Mouse (Mus musculus) gonadal fat pad, adult 2 months (tissue): ENCODE results near the gene Pold3. TPM values are rescaled to one million over a fixed set of nuclear protein-coding genes. Genes with fewer than 3 reads are reported as not detected.

Experiments
- DNase-seq: peaks from one replicate; pipeline ENCODE4 v3.0.0-alpha.2; 2012; ENCODE audit warnings: low read depth
- polyA plus RNA-seq: library from polyadenylated mRNA; depleted of rRNA; stranded (reverse); fragments of >200 nt; gene quantifications from 2 replicates; pipeline ENCODE4 v1.2.3, GENCODE M21; 2012; rRNA removed

Pold3 gene
- polyA plus RNA-seq = 7.8 and 8.5 TPM in 2 replicates

DNA sequence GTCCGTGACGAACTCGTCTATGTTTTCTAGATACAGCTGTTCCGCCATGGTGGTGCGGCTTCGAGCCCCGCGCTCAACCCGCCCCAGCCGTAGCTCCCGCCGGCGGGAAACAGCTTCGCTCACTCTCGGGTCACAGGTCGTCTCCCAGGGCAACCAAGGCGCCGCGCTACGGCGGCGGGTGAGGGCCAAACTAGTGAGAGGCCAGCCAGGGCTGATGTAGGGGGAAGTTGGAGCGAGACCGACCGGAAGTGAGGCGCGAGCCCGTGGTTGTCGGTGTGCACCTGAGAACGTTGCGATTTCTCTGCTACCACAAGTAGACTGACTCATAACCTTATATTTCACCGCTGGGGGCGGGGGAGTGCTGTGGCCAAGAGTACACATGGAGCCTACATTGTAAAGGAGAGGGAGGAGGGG is at the start of gene Pold3:
Pold3 (minus strand) TSS at position 190 of the 414 bp plus-strand sequence.
- DNase-seq = peak; percentile 68

DNA sequence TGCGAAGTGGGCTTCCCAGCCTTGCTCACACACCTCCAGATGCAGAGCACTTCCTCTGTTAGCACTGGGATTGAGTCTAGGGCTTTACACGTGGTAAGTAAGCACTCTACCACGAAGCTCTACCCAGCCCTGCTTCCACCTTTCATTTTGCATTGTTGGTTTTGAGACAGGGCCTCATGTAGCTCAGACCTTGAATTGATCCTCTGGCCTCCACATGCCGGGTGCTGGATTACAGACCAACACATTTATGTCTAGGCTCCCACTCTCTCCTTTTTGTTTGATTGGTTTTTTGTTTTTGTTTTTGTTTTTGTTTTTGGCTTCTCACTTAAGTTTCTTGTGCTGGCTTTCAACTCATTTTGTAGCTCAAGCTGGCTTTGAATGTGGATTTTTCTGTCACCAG is 49.4 kb upstream of the Pold3 start:
- DNase-seq = no peak

DNA sequence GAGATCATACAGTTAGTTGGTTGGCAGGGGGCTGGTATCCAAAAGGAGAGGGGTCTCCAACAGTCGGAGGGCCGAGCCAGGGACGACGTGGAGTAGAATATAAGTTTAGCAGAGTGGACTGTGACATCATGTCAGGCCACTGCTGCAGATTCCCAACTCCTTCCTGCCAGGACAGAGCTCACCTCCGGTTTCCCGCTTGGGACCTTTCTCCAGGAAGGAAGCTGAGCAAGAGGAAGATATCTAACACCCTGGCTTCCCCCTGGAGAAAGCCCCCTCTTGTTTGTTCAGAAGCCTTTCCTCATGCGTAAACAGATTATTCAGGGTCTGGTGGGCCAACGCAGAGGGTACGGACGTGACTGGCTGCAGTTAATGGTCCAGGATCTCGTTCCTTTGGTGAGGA is 47.3 kb upstream of the Pold3 start:
- no peak for DNase-seq

DNA sequence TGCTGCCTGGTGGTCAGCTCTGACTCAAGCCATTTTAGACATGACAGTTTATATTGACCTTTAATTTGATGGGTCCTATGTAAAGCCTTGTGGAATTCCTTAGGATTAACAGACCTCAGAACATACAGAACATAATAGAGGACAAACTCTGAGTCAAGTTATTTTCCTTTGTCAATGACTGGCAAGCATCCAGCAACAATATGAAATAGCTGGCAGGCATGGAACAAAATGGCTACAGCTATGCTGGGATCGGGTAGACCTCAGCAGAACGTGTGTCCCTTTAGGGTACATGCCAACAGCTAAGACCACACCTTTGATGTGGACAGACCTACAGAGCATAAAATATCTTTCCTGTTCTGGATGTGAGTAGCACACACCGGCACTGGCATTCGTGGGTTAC is 42.1 kb upstream of the Pold3 start:
- no peak for DNase-seq

DNA sequence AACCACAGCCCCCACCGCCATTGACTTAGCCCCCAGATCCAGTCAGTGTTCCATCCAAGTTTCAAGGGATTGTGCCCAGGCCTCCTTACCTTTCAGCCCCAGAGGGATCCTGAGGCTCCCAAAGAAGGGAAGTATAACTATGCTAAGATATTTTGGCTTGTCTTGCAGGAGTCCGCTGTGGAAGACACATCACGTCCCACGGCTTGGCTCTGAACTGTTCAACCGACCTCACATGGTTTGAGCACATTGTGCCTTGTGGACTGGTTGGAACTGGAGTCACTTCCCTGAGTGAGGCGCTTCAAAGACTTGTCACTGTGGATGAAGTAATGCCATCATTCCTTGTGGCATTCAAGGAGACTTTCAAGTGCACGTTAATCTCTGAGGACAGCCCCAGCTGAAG is 38.6 kb upstream of the Pold3 start:
- DNase-seq = no peak

DNA sequence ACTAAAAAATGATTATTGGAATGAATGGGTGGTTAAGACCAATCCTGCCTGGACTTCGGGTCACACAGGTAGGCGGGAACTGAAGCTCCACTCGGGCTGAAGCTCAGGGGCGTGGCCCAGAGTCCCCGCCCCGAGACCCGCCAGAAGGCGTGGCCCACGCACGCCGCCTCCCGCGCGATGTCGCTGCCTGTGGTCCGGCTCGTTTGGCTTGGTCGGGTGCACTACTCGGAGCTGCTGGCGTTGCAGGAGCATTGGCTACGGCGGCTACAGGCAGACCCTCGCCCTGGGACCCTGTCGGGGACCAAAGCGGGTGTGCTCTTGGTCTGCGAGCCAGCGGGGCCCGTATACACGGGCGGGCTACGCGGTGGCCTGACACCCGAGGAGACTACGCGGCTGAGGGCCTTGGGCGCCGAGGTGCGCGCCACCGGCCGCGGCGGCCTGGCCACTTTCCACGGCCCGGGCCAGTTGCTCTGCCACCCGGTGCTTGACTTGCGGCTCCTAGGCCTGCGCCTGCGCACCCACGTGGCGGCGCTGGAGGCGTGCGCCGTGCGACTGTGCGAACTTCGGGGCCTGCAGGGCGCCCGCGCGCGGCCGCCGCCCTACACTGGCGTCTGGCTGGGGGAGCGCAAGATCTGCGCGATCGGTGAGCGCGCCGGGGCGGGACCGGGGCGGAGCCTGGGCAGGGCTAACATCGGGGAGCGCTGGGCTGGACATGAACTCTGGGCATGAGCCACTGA is 37.9 kb upstream of the Pold3 start, which contains the start of gene Lipt2:
Lipt2 (plus strand) TSS at position 173 of the 737 bp plus-strand sequence.
- DNase-seq = no peak

DNA sequence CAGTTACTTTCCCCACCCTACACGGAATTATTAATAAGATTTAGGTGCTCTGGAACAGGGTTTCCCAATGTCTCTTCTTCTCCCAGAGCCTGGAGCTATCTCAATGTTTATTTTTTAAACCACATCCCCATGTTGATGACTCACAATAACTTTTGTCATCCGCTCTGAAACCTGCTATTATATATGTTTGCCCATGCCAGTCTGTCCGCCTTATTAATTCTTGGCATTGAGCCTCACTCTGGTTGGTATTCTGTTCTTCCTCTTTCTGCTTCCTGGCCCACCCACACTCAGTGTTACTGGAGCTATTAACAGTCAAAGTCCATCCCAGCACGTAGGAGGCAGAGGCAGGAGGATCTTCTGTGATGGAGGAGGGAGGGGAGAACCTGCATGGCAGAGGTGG is 36.3 kb upstream of the Pold3 start:
- peak; percentile 71 for DNase-seq

DNA sequence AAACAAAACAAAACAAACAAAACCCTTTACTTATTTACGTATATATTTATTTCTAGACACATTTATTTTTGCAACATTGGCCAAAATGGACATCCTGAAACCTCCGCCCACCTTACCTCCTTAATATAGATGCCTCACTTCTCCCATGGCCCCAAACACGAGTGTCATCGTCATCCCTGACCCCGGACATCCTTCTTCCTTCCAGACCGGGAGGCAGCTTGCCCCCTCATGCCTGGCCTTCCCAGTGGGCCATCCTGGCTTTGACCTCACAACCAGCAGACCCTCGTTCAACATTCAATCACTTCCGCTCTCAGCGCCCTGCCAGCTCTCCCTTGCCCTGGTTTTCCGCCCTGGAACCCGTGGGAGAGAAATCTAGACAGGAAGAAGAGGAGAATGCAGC is 29.3 kb upstream of the Pold3 start:
- no peak for DNase-seq

DNA sequence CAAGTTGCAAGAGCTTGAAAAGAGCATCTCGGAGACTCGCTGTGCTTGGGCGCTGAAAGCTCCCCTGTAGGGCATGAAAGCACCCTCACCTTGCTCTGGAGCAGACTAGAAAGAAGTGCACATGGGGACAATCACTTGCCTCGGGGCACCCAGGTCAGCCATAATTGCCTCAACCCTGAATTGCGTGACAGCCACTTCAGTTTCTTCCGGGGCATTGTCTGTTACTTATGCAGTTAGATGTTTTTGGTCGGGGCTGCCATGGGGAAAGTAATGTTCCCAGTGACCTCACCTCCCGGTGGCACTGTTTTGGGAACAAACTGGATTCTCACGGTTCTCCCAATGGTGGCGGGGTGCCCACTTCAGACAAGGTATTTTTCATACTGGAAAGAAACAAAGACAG is 28.7 kb upstream of the Pold3 start:
- DNase-seq = no peak

DNA sequence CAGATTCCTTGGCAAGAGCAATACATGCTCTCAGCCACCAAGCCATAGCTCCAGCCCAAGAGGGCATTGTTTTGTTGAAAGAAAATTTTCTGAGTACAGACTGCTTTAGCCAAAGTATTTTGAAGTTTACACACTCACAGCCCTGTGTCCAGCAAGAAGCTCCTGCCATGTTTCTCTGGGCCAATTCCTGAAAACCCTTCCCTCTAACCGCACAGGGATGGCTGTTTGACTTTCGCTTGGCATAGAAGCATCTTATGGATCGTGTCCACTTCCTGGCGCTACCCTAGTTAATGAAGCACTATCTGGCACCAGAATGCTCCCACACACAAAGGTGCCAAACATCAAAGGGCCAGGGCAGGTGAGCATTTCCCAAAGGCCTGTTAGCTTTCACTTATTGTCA is 27.2 kb upstream of the Pold3 start:
- DNase-seq = no peak

DNA sequence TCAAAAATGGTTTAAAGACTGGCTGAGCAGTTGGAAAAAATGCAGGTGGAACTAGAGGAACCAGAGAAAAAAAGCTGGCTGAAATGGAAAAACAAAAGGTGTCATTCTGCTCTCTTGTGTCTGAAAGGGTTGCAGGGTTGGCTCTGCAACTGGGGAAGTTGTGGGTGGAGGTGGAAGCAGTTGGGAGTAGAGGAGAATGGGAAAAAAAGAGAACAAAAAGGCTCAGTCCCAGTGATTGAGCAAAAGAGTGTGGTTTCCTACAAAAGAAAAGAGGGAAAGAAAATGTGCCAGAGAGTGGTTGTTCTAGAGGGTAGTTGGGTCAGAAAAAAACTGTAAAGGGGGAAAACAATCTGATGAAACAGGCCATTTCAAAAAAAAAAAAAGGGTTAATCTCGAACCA is 19.2 kb upstream of the Pold3 start:
- DNase-seq = no peak

DNA sequence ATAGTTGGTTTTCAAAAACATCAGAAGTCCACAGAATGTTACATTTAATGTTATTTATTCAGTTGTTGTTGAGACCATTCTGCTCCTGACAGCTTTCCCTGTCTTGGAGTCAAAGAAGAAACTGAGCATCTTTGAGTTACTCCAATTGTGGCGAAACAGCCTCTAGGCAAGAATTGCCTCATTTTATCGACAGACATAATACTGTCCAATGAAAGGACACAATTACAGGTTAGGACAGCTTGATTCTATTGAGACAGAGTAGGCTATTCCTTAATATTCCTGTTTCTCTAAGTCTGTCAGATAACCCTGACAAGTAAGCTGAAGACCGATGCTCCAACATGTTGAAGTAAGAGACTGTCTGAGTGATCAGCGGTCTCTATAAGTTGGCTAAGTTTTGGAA is 16.7 kb upstream of the Pold3 start:
- peak; percentile 59 for DNase-seq

DNA sequence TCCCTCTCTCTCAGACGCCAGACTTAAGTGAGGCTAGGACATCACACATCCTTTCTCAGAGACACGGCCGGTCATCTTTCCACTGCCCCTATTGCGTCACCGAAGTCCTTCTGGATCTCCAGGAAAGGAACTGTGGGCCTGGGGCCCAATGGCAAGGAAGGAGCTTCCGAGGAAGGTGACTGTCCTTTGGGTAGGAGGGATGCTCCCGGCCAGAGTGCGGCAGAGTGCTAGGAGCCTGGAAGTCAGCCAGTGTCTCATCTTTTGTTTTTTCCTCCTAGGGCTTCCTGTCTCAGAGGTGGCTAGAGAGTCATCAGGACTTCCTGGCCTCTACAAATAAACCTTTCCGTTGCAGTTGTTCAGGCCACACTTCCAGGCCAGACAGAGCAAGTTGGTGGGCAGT is 15.7 kb upstream of the Pold3 start:
- no peak for DNase-seq

DNA sequence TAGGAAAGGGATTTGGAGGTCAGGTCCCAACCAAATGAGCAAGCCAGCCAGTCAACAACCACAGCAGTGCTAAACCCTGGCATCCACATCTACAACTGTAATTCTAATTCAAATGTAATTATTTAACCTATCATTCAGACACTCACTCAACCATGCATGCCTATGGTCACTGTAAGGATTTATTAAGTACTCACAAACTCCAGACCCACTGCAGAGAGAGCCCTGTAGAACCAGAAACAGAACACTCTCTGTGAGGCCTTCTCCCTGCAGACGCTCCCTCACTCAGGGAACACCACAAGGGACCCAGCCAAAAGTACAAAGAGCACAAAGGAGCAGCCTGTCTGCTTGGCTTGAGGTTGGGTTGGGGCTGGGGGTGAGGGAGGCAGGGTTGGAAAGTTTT is 11.0 kb upstream of the Pold3 start:
- DNase-seq = no peak

DNA sequence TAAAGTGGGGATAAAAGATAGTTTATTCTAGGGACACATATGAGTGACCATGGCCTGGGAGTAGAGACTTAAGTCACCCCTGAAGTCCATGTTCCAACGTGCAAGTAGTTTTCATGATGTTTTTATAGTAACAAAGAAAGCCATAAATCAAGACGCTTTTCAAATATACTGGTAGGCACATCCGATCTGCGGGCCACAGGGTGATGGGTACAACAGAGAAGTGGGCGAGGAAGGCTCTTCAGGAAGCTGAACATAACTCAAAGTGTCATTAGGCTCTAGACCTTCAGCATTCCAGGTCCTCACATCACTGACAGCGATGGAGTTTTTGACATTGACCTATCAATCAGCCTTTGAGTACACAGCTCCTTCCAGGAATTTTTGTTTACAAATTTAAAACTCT is 9.2 kb upstream of the Pold3 start:
- no peak for DNase-seq

DNA sequence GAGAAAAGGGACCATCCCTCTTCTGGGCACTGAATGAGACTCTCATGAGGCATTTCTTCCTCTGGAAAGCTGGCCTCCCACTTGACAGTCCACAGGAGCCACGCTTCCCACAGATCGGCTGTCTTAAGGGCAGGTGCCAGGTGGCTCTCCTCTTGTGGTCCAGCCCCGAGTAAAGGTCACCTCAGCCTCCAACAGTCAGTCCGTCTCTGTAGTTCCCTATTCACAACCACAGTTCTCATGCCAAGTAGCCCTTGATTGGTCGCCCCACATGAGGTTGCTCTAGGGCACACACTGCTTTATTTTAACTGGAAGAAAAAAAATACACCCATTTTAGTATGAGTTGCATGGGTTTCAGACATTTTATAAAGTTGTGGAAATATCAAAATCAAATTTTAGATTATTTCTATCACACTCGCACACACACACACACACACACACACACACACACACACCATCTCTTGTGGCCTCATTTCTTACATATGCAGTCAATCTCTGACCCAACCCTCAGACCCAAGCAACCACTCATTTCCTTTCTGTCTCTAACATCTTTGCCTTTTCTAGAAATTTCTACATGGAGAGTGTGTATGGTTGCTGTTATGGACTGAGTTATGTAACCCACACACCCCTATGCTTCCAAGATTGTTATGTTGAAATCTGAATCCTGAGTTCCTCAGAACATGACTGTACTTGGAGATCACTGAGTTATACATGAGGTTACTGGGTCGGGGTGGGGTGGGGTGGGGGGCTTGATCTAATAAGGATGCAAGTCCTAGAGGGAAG is 7.1 kb upstream of the Pold3 start:
- DNase-seq = no peak

DNA sequence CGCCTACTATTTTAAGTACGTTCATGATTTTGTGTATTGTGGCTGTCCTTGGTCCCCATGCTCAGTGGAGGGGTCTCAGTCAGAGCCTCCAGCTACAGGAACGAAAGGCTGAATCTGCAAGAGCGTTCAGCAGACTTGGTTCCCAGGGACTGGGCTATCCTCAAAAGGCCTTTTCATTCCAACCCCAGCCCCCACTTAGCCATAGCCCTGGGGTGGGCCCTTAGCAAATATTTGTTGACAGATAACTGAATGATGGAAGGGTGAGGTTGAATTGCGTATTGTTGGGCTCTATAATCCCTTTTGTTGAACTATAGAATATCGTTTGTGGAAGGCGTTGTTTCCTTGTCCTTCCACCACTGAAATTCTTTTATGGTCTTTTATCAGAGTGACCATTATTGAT is 5.1 kb upstream of the Pold3 start:
- DNase-seq = no peak

DNA sequence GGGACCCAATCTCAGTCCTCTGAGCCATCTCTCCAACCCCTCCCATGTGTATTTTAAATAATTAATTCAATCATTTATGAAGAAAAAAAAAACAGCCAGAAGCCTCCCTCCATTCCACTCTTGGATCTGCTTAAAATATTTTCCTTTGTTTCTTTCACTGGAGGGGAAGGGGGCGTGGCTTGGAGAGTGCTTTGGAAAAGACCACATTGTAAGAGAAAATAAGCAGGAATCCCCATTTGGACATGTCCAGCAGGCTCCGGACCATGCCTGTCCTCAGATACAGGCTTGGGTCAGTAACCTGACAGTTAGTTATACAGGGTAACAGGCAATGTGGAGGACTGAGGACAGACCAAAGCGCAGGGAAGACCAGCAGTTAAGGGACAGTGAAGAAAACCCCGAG is 3.8 kb upstream of the Pold3 start:
- no peak for DNase-seq

DNA sequence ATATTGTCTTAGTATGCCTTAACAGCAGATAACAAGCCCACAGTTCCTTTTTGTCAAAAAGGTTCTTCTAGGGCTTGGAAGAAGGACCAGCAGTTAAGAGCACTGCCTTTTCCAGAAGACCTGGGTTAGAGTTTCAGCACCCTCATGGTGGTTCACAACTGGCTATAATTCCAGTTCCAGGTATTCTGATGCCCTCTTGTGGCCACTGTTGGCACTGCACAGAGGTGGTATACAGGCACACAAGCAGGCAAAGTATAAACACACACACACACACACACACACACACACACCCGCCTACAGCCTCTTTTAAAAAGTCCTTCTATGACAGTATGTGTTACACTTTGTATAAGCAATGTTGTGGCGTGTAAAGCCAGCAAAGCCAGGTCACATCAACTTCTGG is 2.8 kb upstream of the Pold3 start:
- no peak for DNase-seq

DNA sequence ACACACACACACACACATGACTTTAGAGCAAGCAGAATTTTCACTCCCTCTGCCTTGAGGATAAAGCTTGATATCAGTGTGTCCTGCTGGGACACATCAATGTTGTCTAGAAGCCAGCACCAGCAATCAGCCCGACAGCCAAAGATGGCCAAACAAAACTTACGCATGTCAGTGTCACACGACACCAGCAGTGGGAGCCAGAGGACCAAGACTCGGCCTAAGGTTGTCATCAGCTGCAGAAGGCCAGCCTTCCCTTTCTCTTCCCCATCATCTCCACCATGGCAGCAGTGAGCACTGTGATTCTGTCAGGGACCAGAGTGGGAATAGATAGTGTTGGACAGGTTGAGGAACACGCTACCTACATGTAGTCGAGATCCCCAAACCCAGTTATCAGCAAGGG is 2.1 kb upstream of the Pold3 start:
- no peak for DNase-seq

DNA sequence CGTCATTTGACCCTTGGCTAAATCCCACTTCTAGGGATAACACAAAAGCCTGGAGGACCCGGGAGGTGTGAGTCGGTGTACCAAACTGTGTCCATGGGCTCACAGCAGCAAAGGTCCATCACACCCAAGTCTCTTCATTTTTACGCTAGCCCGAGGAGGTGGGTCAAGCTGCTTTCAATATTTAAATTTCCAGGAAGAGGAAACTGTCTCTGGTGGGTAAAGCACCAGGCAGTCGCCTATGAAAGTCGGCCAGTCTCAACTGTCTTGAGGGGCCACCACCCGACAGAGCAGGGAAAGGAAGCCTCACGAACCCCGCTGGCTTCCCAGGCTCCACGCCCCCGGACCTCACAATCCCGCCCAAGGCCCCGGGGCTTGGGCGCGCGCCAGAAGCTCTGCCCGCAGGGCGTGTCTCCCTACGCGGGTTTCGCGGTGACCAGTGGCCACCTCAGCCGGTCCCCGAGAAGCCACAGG is 539 bp downstream of the Pold3 start:
- DNase-seq = no peak

DNA sequence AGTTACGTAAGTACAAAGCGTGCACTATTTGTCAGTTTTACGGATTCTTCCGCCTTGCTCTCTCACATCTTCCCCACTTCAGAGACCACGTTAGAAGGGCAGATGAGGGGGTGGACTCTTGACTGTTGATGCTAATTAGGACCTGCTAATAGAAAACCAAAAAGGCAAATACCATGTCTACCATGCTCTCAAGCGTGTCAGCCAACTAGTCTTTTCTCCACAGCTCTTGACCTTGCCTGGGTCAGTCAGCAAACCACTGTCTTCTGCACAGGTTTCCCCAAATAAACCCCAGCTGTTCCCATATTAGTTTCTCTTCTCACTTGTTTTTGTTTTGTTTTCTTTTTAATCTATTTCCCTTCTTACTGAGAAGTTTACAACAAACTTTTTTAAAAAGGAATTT is 7.1 kb downstream of the Pold3 start:
- no peak for DNase-seq

DNA sequence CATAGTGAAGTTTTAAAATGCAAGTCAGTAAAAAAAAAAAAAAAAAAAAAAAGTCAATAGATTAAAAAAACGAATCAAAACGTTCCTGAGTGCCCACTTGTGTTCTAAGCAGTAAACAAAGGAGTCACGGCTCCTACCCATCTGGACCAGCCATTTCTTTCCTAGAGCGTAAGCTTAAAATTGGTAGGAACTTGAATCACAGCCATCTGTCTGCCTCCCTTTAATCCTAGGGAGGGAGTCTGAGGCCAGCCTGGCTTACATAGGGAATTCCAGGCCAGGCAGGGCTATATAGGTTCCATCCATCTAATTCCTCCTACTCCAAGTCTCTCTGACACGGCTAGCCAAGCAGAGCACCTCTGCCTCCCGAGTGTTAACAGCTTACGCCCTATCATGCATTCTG is 7.5 kb downstream of the Pold3 start:
- no peak for DNase-seq
